Mouse (Mus musculus) forebrain, embryonic 14.5 days (tissue): ENCODE results near the gene Pex16. TPM values are rescaled to one million over a fixed set of nuclear protein-coding genes. Genes with fewer than 3 reads are reported as not detected.
A peak's percentile ranks its signal among the peaks of the same experiment; 100 is the strongest.

Experiments used
- ATAC-seq: fragments of 200-750 bp; cut with Nextera tagmentation; 2 replicates; pipeline ENCODE4 v1.8.0; 2017; ENCODE audit warnings: mild to moderate bottlenecking, moderate library complexity
- DNase-seq: peaks from one replicate; pipeline ENCODE4 v3.0.0-alpha.2; 2015; ENCODE audit warnings: low spot score
- H3K27ac ChIP-seq: fragments of 300-500 bp; sonication (generic); 2 replicates; pipeline ENCODE4 v1.5.1; 2014; ENCODE audit warnings: low read depth, mild to moderate bottlenecking, control low read depth, low read length, moderate library complexity
- H3K27me3 ChIP-seq: fragments of 300-500 bp; sonication (generic); replicated peaks from 2 replicates; pipeline ENCODE4 v1.6.1; 2014; ENCODE audit warnings: low read length, control low read depth, mixed read lengths; ENCODE audit not compliant: control insufficient read depth, insufficient read depth
- H3K36me3 ChIP-seq: fragments of 300-500 bp; sonication (generic); 2 replicates; pipeline ENCODE4 v1.6.1; 2014; ENCODE audit warnings: low read length, control low read depth; ENCODE audit not compliant: control insufficient read depth, insufficient read depth
- H3K4me1 ChIP-seq: fragments of 300-500 bp; sonication (generic); 2 replicates; pipeline ENCODE4 v1.6.1; 2014; ENCODE audit warnings: antibody characterized with exemption, low read length, control low read depth; ENCODE audit not compliant: control insufficient read depth, insufficient read depth
- H3K4me2 ChIP-seq: fragments of 300-500 bp; sonication (generic); 2 replicates; pipeline ENCODE4 v1.6.1; 2014; ENCODE audit warnings: mild to moderate bottlenecking, control low read depth, low read length
- H3K4me3 ChIP-seq: fragments of 300-500 bp; sonication (generic); 2 replicates; pipeline ENCODE4 v1.5.1; 2014; ENCODE audit warnings: low read depth, low read length, control low read depth
- H3K9ac ChIP-seq: fragments of 300-500 bp; sonication (generic); 2 replicates; pipeline ENCODE4 v1.6.1; 2014; ENCODE audit warnings: mild to moderate bottlenecking, low read length, control low read depth, moderate library complexity
- H3K9me3 ChIP-seq: fragments of 300-500 bp; sonication (generic); replicated peaks from 2 replicates; pipeline ENCODE4 v1.6.1; 2016; ENCODE audit warnings: low read length, control low read depth, mixed read lengths; ENCODE audit not compliant: control insufficient read depth
- whole genome bisulfite sequencing: fragments of 180-500 bp; shearing (Covaris S2); extraction: QIAGEN DNeasy Blood & Tissue Kit; methylation state at CpG from one replicate; pipeline ENCODE4 v1.1.7; 2014; 5-methylcytosine and 5-hydroxymethylcytosine counted together
- polyA plus RNA-seq: library from polyadenylated mRNA; unstranded; fragments of >200 nt; fragmentation: Nextera tagmentation; extraction: Ambion mirVana; gene quantifications from 2 replicates; pipeline ENCODE4 v1.2.1, GENCODE M21; 2014

The Pex16 gene
- polyA plus RNA-seq = 37.1 and 37.9 TPM in 2 replicates

DNA sequence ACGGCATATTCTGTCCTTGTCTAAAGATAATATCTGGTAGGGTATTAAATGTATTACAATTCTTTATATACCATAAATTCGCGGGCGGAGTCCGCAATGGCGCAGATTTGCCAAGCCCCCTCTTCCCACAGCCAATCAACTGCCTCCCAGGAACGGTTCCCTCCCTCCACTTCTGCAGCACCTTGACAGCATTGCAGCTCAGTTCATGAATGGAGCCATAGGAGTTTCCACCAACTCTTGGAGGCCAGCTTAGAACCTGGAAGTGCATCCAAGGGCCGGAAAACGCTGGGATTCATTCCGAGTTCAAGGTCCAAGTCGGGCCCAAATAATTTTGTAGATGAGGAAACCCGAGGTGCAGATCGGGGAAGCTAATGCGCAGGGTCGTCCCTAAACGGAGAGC lies at the start of gene Pex16, which contains the start of gene Large2:
Gene Pex16, plus strand, starts transcription at position 163 of the 400 bp plus-strand sequence.
Gene Large2, minus strand, starts transcription at position 356 of the 400 bp plus-strand sequence.
- Histone ChIP-seq H3K36me3 (peaks cover 20% of the 10 kb centered on the region), H3K27me3 (0 out of 2 replicates have a peak, but pooled peaks cover 15% of the 10 kb centered on the region), H3K4me3 (peak within 1 kb of the TSS; percentile 70), H3K4me1 (peaks cover 46% of the 10 kb centered on the region), H3K9me3 (no peaks in the 10 kb centered on the region), H3K4me2 (peak within 1 kb of the TSS; percentile 82), H3K27ac (peak within 1 kb of the TSS; percentile 71), H3K9ac (peak within 1 kb of the TSS; percentile 73)
- ATAC-seq (peak; percentile 44), DNase-seq (peak; percentile 72)
- 5% methylated on average over 16 of the region's 16 CpGs for WGBS

DNA sequence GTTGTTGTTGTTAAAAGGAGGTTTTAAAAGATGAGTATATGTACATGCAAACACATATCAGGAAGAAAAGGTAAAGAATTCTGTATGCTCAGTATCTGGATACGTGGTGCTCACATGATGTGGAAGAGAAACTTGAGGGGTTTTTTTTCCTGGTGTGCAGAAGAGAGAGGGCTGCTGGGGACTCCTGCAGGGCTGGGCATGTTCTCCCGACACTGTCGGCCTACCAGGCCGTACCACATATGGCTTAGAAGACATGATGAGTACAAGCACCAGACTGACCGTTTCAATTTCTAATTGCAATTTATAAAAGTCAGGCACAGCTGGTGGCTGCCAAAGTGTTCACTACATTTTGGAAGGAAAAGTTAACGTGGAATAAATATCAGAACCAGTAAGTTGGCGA lies 48.8 kb upstream of the Pex16 start:
- Histone ChIP-seq H3K9ac (no peak overlapping the region), H3K9me3 (no peaks in the 10 kb centered on the region), H3K27me3 (no peaks in the 10 kb centered on the region), H3K27ac (no peak overlapping the region), H3K36me3 (peaks cover 42% of the 10 kb centered on the region), H3K4me3 (no peak overlapping the region), H3K4me1 (no peaks in the 10 kb centered on the region), H3K4me2 (no peak overlapping the region)
- ATAC-seq (no peak), DNase-seq (no peak)
- WGBS = 95% methylated on average over 7 of the region's 7 CpGs

GRCm38 (mm10) chr2:92326221-92326620 lies 48.3 kb upstream of the Pex16 start:
- Histone ChIP-seq H3K4me3 (no peak overlapping the region), H3K27me3 (no peaks in the 10 kb centered on the region), H3K27ac (no peak overlapping the region), H3K4me2 (no peak overlapping the region), H3K36me3 (peaks cover 47% of the 10 kb centered on the region), H3K9me3 (no peaks in the 10 kb centered on the region), H3K4me1 (no peaks in the 10 kb centered on the region), H3K9ac (no peak overlapping the region)
- ATAC-seq (no peak), DNase-seq (no peak)
- 88% methylated on average over 1 of the region's 1 CpGs for whole genome bisulfite sequencing

DNA sequence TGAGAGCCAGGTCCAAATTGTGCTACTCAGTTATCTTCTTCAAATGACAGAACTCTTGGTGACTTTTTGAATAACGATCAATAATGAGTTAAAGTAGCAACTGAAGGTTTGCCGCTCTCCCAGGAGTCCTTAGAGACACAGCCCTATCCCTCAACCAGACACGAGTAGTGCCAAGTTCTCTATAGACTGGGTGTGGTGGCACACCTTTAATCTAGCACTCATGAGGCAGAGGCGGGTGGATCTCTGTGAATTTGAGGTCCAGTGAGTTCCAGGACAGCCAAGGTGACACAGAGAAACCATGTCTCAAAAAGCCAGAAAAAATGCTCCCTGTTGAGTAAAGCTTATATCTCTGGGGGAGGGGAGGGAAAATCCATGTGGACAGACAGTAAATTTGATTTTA lies 46.9 kb upstream of the Pex16 start:
- H3K27ac ChIP-seq = no peak overlapping the region
- ATAC-seq = no peak

DNA sequence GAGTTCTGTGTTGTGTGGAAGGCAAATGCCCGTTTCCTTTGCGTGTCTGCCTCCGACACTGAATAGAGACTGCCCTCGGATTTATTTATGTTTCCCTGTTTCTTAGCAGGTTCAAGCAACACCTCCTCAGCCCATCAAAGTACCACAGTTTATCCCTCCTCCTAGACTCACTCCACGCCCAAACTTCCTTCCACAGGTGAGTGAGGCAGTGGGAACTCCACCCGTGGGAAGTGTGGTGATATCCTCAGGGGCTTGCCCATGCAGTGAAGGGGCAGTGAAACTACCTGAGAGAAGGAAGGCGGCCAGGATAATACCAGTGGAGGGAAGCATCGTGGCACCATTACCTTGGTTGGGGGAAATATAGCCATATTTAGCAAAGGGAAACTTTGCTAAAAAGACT lies 46.3 kb upstream of the Pex16 start:
- Histone ChIP-seq H3K9me3 (no peaks in the 10 kb centered on the region), H3K27me3 (no peaks in the 10 kb centered on the region), H3K9ac (no peak overlapping the region), H3K36me3 (peaks cover 56% of the 10 kb centered on the region), H3K4me2 (no peak overlapping the region), H3K27ac (no peak overlapping the region), H3K4me1 (no peaks in the 10 kb centered on the region), H3K4me3 (no peak overlapping the region)
- DNase-seq = no peak
- WGBS = 94% methylated on average over 8 of the region's 8 CpGs
- no peak for ATAC-seq

More for the DNA sequence above, 46.9 kb upstream of the Pex16 start:
- H3K9me3 ChIP-seq = no peaks in the 10 kb centered on the region
- no peak overlapping the region for H3K9ac ChIP-seq
- DNase-seq = no peak
- peaks cover 52% of the 10 kb centered on the region for H3K36me3 ChIP-seq
- no peaks in the 10 kb centered on the region for H3K4me1 ChIP-seq
- no peaks in the 10 kb centered on the region for H3K27me3 ChIP-seq
- 95% methylated on average over 4 of the region's 4 CpGs for WGBS
- no peak overlapping the region for H3K4me2 ChIP-seq
- H3K4me3 ChIP-seq = no peak overlapping the region

- Histone ChIP-seq H3K9ac (no peak overlapping the region), H3K9me3 (no peaks in the 10 kb centered on the region), H3K4me2 (no peak overlapping the region), H3K36me3 (peaks cover 68% of the 10 kb centered on the region), H3K4me1 (no peaks in the 10 kb centered on the region), H3K27ac (no peak overlapping the region), H3K4me3 (no peak overlapping the region), H3K27me3 (no peaks in the 10 kb centered on the region)
- ATAC-seq (no peak), DNase-seq (peak; percentile 85)
- WGBS = 59% methylated on average over 2 of the region's 2 CpGs
Measured at GRCm38 (mm10) chr2:92330840-92331239, 43.6 kb upstream of the Pex16 start.

DNA sequence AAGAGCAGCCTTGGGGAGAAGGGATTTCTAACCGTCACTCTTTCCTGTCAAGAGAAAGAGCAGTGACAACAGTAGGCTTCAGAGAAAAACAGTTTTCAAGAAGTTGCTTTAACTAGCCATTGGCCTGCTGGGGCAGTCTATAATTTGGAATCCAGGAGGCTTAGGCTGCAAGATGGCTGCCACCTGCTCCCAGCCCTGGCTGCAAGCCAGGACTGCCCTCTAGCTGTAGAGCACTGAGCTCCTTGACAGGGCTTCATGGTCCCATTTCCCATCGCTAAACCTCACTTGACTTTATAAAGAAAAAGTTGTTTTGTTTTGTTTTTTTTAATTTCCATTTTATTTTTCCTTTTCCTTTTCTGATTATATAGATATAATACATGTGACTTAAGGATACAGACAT lies 43.1 kb upstream of the Pex16 start:
- H3K4me2 ChIP-seq = no peak overlapping the region
- no peaks in the 10 kb centered on the region for H3K9me3 ChIP-seq
- no peaks in the 10 kb centered on the region for H3K4me1 ChIP-seq
- no peak overlapping the region for H3K9ac ChIP-seq
- no peak overlapping the region for H3K27ac ChIP-seq
- no peak overlapping the region for H3K4me3 ChIP-seq
- no peaks in the 10 kb centered on the region for H3K27me3 ChIP-seq
- WGBS = 75% methylated on average over 2 of the region's 2 CpGs
- DNase-seq = peak; percentile 68
- H3K36me3 ChIP-seq = peaks cover 67% of the 10 kb centered on the region
- no peak for ATAC-seq

DNA sequence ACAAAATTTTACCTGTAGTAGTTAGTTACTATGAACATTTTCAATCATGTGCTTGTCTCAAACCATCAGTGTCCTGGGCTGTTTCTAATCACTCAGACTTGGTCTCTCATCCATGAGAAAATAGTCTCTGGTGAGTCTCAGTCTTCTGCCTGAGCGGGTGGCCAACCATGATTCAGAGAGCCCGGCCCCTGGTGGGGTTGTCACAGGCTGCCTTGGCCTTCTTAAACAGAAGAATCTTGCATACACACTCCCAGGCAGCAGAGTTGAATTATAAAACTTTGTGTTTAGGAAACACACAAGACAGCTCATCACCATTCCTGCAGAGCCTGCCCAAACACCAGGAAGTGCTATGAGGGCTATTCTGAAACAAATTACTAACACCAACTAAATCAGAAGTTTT lies 42.6 kb upstream of the Pex16 start:
- Histone ChIP-seq H3K27ac (no peak overlapping the region), H3K36me3 (peaks cover 66% of the 10 kb centered on the region), H3K9me3 (no peaks in the 10 kb centered on the region), H3K9ac (no peak overlapping the region), H3K4me2 (no peak overlapping the region), H3K4me3 (no peak overlapping the region), H3K4me1 (no peaks in the 10 kb centered on the region), H3K27me3 (no peaks in the 10 kb centered on the region)
- DNase-seq = no peak
- no peak for ATAC-seq
- 92% methylated on average over 2 of the region's 2 CpGs for WGBS

GRCm38 (mm10) chr2:92342418-92342817 lies 32.1 kb upstream of the Pex16 start:
- no peak for DNase-seq
- Histone ChIP-seq H3K9ac (no peak overlapping the region), H3K4me2 (no peak overlapping the region), H3K36me3 (peaks cover 37% of the 10 kb centered on the region), H3K4me1 (no peaks in the 10 kb centered on the region), H3K27ac (no peak overlapping the region), H3K4me3 (no peak overlapping the region), H3K27me3 (no peaks in the 10 kb centered on the region), H3K9me3 (no peaks in the 10 kb centered on the region)
- no peak for ATAC-seq
